Mouse (Mus musculus) liver, embryonic 14.5 days (tissue): ENCODE results near the gene Btbd11. TPM values are rescaled to one million over a fixed set of nuclear protein-coding genes. Genes with fewer than 3 reads are reported as not detected.

Source experiments
- ATAC-seq: fragments of 200-750 bp; cut with Nextera tagmentation; 2 replicates; pipeline ENCODE4 v1.8.0; 2017; ENCODE audit warnings: moderate number of reproducible peaks, mild to moderate bottlenecking, moderate library complexity; ENCODE audit not compliant: insufficient read depth
- DNase-seq, 3 experiments: peaks; one replicate each; pipeline ENCODE4 v3.0.0-alpha.2; 2012 to 2013; ENCODE audit warnings: low read depth in 3 of 3, low spot score in 3 of 3
- H3K27ac ChIP-seq: fragments of 300-500 bp; sonication (generic); 2 replicates; pipeline ENCODE4 v1.5.1; 2014; ENCODE audit warnings: moderate library complexity, mild to moderate bottlenecking, control low read depth, inconsistent platforms
- H3K27me3 ChIP-seq: fragments of 300-500 bp; sonication (generic); 2 replicates; pipeline ENCODE4 v1.6.1; 2014; ENCODE audit warnings: mild to moderate bottlenecking, low read length, moderate library complexity; ENCODE audit not compliant: control insufficient read depth, insufficient read depth
- H3K36me3 ChIP-seq: fragments of 300-500 bp; sonication (generic); replicated peaks from 2 replicates; pipeline ENCODE4 v1.6.1; 2014; ENCODE audit warnings: low read depth; ENCODE audit not compliant: control insufficient read depth, insufficient read depth
- H3K4me1 ChIP-seq, 2 experiments: fragments of 200-500 bp in 1 of 2; fragments of 300-500 bp in 1 of 2; sonication (generic) in 1 of 2; replicated peaks; 2 replicates each; pipeline ENCODE4 v1.6.1; 2012 to 2014; ENCODE audit warnings: antibody characterized with exemption in 1 of 2, inconsistent platforms in 1 of 2, low read length in 1 of 2; ENCODE audit not compliant: control insufficient read depth in 2 of 2, insufficient read depth in 2 of 2
- H3K4me2 ChIP-seq: fragments of 300-500 bp; sonication (generic); 2 replicates; pipeline ENCODE4 v1.6.1; 2014; ENCODE audit warnings: low read depth, mild to moderate bottlenecking, control low read depth, moderate library complexity
- H3K4me3 ChIP-seq, 2 experiments: fragments of 200-500 bp in 1 of 2; fragments of 300-500 bp in 1 of 2; sonication (generic) in 1 of 2; 2 replicates each; pipeline ENCODE4 v1.5.1; 2012 to 2014; ENCODE audit warnings: low read depth in 2 of 2, low read length in 2 of 2, mild to moderate bottlenecking in 2 of 2, control low read depth in 1 of 2, inconsistent platforms in 1 of 2, moderate library complexity in 1 of 2; ENCODE audit not compliant: insufficient read depth in 1 of 2
- H3K9ac ChIP-seq: fragments of 300-500 bp; sonication (generic); replicated peaks from 2 replicates; pipeline ENCODE4 v1.6.1; 2014; ENCODE audit warnings: mild to moderate bottlenecking, control low read depth, moderate library complexity
- H3K9me3 ChIP-seq: fragments of 300-500 bp; sonication (generic); 2 replicates; pipeline ENCODE4 v1.6.1; 2016; ENCODE audit warnings: low read length, mixed read lengths; ENCODE audit not compliant: control insufficient read depth
- CTCF ChIP-seq: IDR thresholded peaks from 2 replicates; pipeline ENCODE4 v1.5.1; 2016; ENCODE audit warnings: antibody characterized with exemption, low read depth, control low read depth
- EP300 ChIP-seq: IDR thresholded peaks from 2 replicates; pipeline ENCODE4 v1.6.1; 2016; ENCODE audit warnings: antibody characterized with exemption, low read depth
- WGBS: fragments of 180-500 bp; shearing (Covaris S2); extraction: QIAGEN DNeasy Blood & Tissue Kit; methylation state at CpG from one replicate; pipeline ENCODE4 v1.1.7; 2014; ENCODE audit not compliant: insufficient replicate concordance; 5-methylcytosine and 5-hydroxymethylcytosine counted together
- polyA plus RNA-seq, 2 experiments: library from polyadenylated mRNA; depleted of rRNA in 1 of 2; stranded (reverse) in 1 of 2; unstranded in 1 of 2; fragments of >200 nt; fragmentation: Nextera tagmentation in 1 of 2; extraction: Ambion mirVana in 1 of 2; gene quantifications; 2 replicates each; pipeline versions ENCODE4 v1.2.1 to v1.2.3; 2012 to 2014

The Btbd11 gene
- polyA plus RNA-seq, 2 experiments = 0.22 to 0.32 TPM

GRCm38 (mm10) chr10:85500573-85501155, 114.0 kb downstream of the Btbd11 start:
- Histone ChIP-seq H3K4me1 (peaks cover 0 to 2% of the 10 kb centered on the region in 2 experiments; a peak in 1 of 4 replicates), H3K4me3 (no peak overlapping the region), H3K36me3 (no peaks in the 10 kb centered on the region), H3K27me3 (no peaks in the 10 kb centered on the region), H3K9ac (no peak overlapping the region), H3K4me2 (no peak overlapping the region), H3K27ac (no peak overlapping the region), H3K9me3 (no peaks in the 10 kb centered on the region)
- WGBS = 64% methylated on average over 9 of the region's 9 CpGs
- DNase-seq (no peak), ATAC-seq (no peak)
- TF ChIP-seq CTCF (no peak), EP300 (no peak)

- TF ChIP-seq EP300 = no peak
- TF ChIP-seq CTCF = no peak
- Histone ChIP-seq H3K9ac (no peak overlapping the region), H3K4me3 (no peak overlapping the region), H3K27me3 (no peaks in the 10 kb centered on the region), H3K4me1 (peaks cover 0 to 2% of the 10 kb centered on the region in 2 experiments; a peak in 1 of 4 replicates), H3K36me3 (no peaks in the 10 kb centered on the region), H3K9me3 (no peaks in the 10 kb centered on the region), H3K27ac (no peak overlapping the region), H3K4me2 (no peak overlapping the region)
- WGBS = 25% methylated on average over 5 of the region's 5 CpGs
- DNase-seq = no peak
- ATAC-seq = no peak
Observed at GRCm38 (mm10) chr10:85501966-85502566, 115.5 kb downstream of the Btbd11 start.

- Histone ChIP-seq H3K27ac (no peak overlapping the region), H3K9me3 (no peaks in the 10 kb centered on the region), H3K9ac (no peak overlapping the region), H3K4me1 (peaks cover 0 to 2% of the 10 kb centered on the region in 2 experiments; a peak in 1 of 4 replicates), H3K4me3 (no peak overlapping the region), H3K36me3 (no peaks in the 10 kb centered on the region), H3K27me3 (no peaks in the 10 kb centered on the region), H3K4me2 (no peak overlapping the region)
- ATAC-seq (no peak), DNase-seq (no peak)
- TF ChIP-seq EP300 (no peak), CTCF (no peak)
- WGBS = 44% methylated on average over 9 of the region's 9 CpGs
Observed at GRCm38 (mm10) chr10:85502656-85503055, 116.0 kb downstream of the Btbd11 start.

- Histone ChIP-seq H3K27me3 (no peaks in the 10 kb centered on the region), H3K36me3 (no peaks in the 10 kb centered on the region), H3K27ac (no peak overlapping the region), H3K4me1 (peaks cover 0 to 2% of the 10 kb centered on the region in 2 experiments; a peak in 1 of 4 replicates), H3K9ac (no peak overlapping the region), H3K4me3 (no peak overlapping the region), H3K9me3 (no peaks in the 10 kb centered on the region), H3K4me2 (no peak overlapping the region)
- TF ChIP-seq CTCF = no peak
- TF ChIP-seq EP300 = no peak
- 78% methylated on average over 7 of the region's 7 CpGs for WGBS
- ATAC-seq = no peak
- no peak for DNase-seq
Observed at GRCm38 (mm10) chr10:85503453-85503852, 116.8 kb downstream of the Btbd11 start.

GRCm38 (mm10) chr10:85507270-85508050, 120.8 kb downstream of the Btbd11 start:
- 70% methylated on average over 7 of the region's 7 CpGs for WGBS
- ATAC-seq (no peak), DNase-seq (no peak)
- H3K27ac ChIP-seq = no peak overlapping the region
- no peak overlapping the region for H3K9ac ChIP-seq
- no peak overlapping the region for H3K4me2 ChIP-seq
- no peak for TF ChIP-seq CTCF
- TF ChIP-seq EP300 = no peak
- H3K4me3 ChIP-seq = no peak overlapping the region
- no peaks in the 10 kb centered on the region for H3K27me3 ChIP-seq
- no peaks in the 10 kb centered on the region for H3K9me3 ChIP-seq
- peaks cover 0 to 2% of the 10 kb centered on the region in 2 experiments; a peak in 1 of 4 replicates for H3K4me1 ChIP-seq
- no peaks in the 10 kb centered on the region for H3K36me3 ChIP-seq
